Mouse (Mus musculus) hindbrain, postnatal 0 days (tissue): ENCODE data around the gene Phf19. TPM values are rescaled to one million over a fixed set of nuclear protein-coding genes. Genes with fewer than 3 reads are reported as not detected.
A peak's percentile ranks its signal among the peaks of the same experiment; 100 is the strongest.

Source experiments
- ATAC-seq: fragments of 200-750 bp; cut with Nextera tagmentation; 2 replicates; pipeline ENCODE4 v1.8.0; 2017; ENCODE audit warnings: mild to moderate bottlenecking, moderate TSS enrichment, moderate library complexity
- DNase-seq: peaks from one replicate; pipeline ENCODE4 v3.0.0-alpha.2; 2015; ENCODE audit warnings: low spot score
- H3K27ac ChIP-seq: fragments of 300-500 bp; sonication (generic); 2 replicates; pipeline ENCODE4 v1.5.1; 2014; ENCODE audit warnings: mild to moderate bottlenecking
- H3K27me3 ChIP-seq: fragments of 300-500 bp; sonication (generic); 2 replicates; pipeline ENCODE4 v1.6.1; 2014; ENCODE audit warnings: low read length, mixed read lengths; ENCODE audit not compliant: insufficient read depth
- H3K36me3 ChIP-seq: fragments of 300-500 bp; sonication (generic); 2 replicates; pipeline ENCODE4 v1.6.1; 2014; ENCODE audit warnings: low read length, mixed read lengths; ENCODE audit not compliant: insufficient read depth
- H3K4me1 ChIP-seq: fragments of 300-500 bp; sonication (generic); 2 replicates; pipeline ENCODE4 v1.6.1; 2014; ENCODE audit warnings: antibody characterized with exemption, low read length, mixed read lengths; ENCODE audit not compliant: insufficient read depth
- H3K4me2 ChIP-seq: fragments of 300-500 bp; sonication (generic); 2 replicates; pipeline ENCODE4 v1.6.1; 2014; ENCODE audit warnings: low read depth, mild to moderate bottlenecking, low read length, moderate library complexity, mixed read lengths
- H3K4me3 ChIP-seq: fragments of 300-500 bp; sonication (generic); 2 replicates; pipeline ENCODE4 v1.5.1; 2014; ENCODE audit warnings: low read length
- H3K9ac ChIP-seq: fragments of 300-500 bp; sonication (generic); replicated peaks from 2 replicates; pipeline ENCODE4 v1.6.1; 2014; ENCODE audit warnings: mild to moderate bottlenecking, low read length, moderate library complexity, mixed read lengths
- H3K9me3 ChIP-seq: fragments of 300-500 bp; sonication (generic); 2 replicates; pipeline ENCODE4 v1.6.1; 2016; ENCODE audit warnings: low read length, mixed read lengths
- CTCF ChIP-seq: IDR thresholded peaks from 2 replicates; pipeline ENCODE4 v1.5.1; 2016; ENCODE audit warnings: antibody characterized with exemption, control low read depth, low read depth
- WGBS: fragments of 180-500 bp; shearing (Covaris S2); extraction: QIAGEN DNeasy Blood & Tissue Kit; methylation state at CpG from one replicate; pipeline ENCODE4 v1.1.7; 2014; 5-methylcytosine and 5-hydroxymethylcytosine counted together
- polyA plus RNA-seq: library from polyadenylated mRNA; unstranded; fragments of >200 nt; fragmentation: Nextera tagmentation; extraction: Ambion mirVana; gene quantifications from 2 replicates; pipeline ENCODE4 v1.2.1, GENCODE M21; 2015
- total RNA-seq: library from RNA; depleted of rRNA; stranded (reverse); fragments of >200 nt; gene quantifications from 2 replicates; pipeline ENCODE4 v1.2.3, GENCODE M21; 2014

Gene Phf19
- total and polyA plus RNA-seq, 2 experiments from 2014 or later: 1.3 to 2.5 TPM

DNA sequence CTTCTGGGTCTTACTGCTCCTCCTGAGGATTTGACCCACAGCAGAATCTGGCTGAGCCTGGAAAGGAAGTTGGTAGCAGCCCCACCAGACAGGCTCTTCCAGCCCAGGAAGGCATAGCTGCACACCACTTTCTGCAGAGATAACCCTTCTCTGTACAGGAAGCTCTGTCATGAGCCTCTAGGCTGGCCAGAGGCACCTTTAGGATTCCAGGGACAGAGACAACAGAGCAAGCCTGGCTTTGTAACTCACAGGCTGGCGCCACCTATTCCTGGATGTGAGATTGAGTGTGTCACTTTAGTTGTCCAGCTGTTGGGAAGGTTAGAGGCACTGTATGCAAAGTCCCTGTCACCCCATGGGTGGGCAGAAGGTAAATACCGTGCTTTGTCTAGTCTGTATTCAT lies 1.3 kb upstream of the Phf19 start:
- Histone ChIP-seq H3K9me3 (no peaks in the 10 kb centered on the region), H3K36me3 (no peaks in the 10 kb centered on the region), H3K9ac (no peak overlapping the region), H3K27me3 (no peaks in the 10 kb centered on the region), H3K4me1 (0 out of 2 replicates have a peak, but pooled peaks cover 7% of the 10 kb centered on the region), H3K4me2 (no peak overlapping the region), H3K4me3 (no peak overlapping the region), H3K27ac (no peak overlapping the region)
- ATAC-seq (no peak), DNase-seq (no peak)
- WGBS: 55% methylated on average over 2 of the region's 2 CpGs
- TF ChIP-seq CTCF: no peak

DNA sequence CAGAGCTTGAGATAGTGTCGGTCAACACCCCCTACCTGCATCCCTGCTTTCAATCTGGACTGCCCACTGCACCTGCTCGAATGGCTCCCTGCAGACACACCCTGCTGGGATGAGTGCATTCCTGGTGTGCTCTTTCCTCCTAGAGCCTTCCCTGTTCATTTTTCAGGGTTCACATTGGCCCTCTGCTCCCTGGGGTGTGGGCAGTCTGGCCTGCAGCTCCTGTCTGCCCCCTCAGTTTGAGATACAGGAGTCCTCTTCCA lies 927 bp upstream of the Phf19 start:
- no peaks in the 10 kb centered on the region for H3K36me3 ChIP-seq
- TF ChIP-seq CTCF: no peak
- DNase-seq (no peak), ATAC-seq (no peak; the same call in 1 of the 2 replicates)
- H3K27ac ChIP-seq: no peak overlapping the region
- peak overlapping the region; percentile 92 for H3K4me2 ChIP-seq
- no peak overlapping the region for H3K4me3 ChIP-seq
- 21% methylated on average over 2 of the region's 2 CpGs for WGBS
- 0 out of 2 replicates have a peak, but pooled peaks cover 7% of the 10 kb centered on the region for H3K4me1 ChIP-seq
- H3K9me3 ChIP-seq: no peaks in the 10 kb centered on the region
- H3K9ac ChIP-seq: no peak overlapping the region
- no peaks in the 10 kb centered on the region for H3K27me3 ChIP-seq

DNA sequence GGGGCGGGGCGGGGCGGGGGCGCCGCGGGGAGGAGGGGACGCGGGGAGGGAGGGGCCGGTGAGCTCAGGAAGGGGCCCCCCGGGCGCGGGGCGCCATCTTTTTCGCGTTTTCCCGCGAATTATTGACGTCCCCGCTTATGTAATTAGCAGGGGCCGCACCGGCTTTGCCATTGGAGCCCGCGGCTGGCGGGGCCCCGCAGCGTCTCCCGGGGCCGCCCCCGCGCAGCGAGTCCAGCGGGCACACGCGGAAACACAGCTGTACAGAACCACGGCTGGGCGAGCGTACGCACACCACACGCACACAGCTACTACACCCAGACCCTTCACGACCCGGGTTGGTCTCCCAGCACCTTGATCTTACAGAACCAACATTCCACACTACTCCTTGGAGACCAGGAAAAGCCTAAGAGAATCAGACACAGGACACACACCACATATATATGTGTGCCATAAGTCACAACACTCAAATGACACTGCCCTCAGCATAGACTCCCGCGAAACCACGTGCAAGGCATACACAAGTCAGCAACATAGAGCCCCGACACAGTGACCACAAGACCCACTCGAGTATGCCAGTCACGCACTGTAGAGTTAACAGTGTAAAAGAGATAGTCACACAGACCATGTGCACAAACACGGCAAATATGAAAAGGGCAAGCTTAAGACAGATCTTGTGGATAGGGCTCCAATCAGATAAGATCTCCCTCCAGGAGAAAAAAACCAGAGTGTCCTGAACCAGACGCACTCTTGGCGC lies 420 bp upstream of the Phf19 start:
- TF ChIP-seq CTCF: no peak
- Histone ChIP-seq H3K27me3 (no peaks in the 10 kb centered on the region), H3K4me2 (peak overlapping the region; percentile 92), H3K4me1 (0 out of 2 replicates have a peak, but pooled peaks cover 7% of the 10 kb centered on the region), H3K9ac (peak overlapping the region; percentile 57), H3K9me3 (no peaks in the 10 kb centered on the region), H3K4me3 (peak overlapping the region; percentile 60), H3K36me3 (no peaks in the 10 kb centered on the region), H3K27ac (no peak overlapping the region)
- WGBS: 3% methylated on average over 37 of the region's 50 CpGs
- peak; percentile 68 for ATAC-seq
- DNase-seq: peak; percentile 64

DNA sequence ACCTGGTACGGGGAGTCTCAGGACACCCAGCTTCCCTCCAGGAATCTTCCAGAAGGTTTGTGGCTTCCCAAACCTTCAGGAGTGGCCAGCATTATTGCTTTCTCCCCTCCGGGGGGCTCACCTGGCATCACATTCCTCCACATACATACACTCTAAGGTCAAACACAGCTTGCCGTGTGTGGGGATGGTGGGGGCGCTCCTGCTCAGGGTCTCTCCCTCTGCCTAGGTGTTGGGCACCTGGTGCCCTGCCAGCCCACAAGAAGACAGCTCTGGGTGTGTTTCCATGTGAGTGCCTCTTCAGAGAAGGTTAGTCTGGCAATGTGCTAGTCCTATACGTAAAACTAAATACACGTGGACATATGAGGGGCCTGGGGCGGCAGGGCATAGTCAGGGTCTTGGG lies 1.2 kb downstream of the Phf19 start:
- Histone ChIP-seq H3K27ac (no peak overlapping the region), H3K36me3 (no peaks in the 10 kb centered on the region), H3K9ac (no peak overlapping the region), H3K9me3 (no peaks in the 10 kb centered on the region), H3K4me2 (peak overlapping the region; percentile 92), H3K27me3 (no peaks in the 10 kb centered on the region), H3K4me1 (0 out of 2 replicates have a peak, but pooled peaks cover 7% of the 10 kb centered on the region), H3K4me3 (peak overlapping the region; percentile 60; the same call in 1 of the 2 replicates)
- TF ChIP-seq CTCF: no peak
- 48% methylated on average over 7 of the region's 7 CpGs for WGBS
- DNase-seq (no peak), ATAC-seq (no peak)

DNA sequence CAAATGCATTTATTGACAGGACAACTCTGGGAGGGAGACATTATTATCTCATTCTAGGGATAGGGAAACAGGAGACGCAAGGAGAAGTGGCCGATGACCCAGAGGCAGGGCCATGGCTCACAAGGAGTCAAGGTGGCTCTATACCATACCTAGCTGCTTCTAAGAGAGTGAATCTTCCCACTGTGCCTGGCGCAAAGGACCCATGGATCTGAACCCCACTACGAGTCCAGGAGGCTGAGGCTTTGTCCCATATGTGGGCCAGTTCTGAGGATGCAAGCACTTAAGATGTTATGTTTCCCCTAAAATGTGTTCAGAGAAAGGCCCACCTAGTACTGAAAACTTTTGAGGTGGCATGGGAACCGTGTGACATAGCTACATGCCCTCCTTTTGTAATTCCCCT lies 2.0 kb downstream of the Phf19 start:
- WGBS: 84% methylated on average over 5 of the region's 5 CpGs
- H3K4me2 ChIP-seq: no peak overlapping the region
- no peaks in the 10 kb centered on the region for H3K36me3 ChIP-seq
- TF ChIP-seq CTCF: no peak
- no peak for DNase-seq
- H3K9ac ChIP-seq: no peak overlapping the region
- H3K4me3 ChIP-seq: no peak overlapping the region
- 0 out of 2 replicates have a peak, but pooled peaks cover 7% of the 10 kb centered on the region for H3K4me1 ChIP-seq
- no peaks in the 10 kb centered on the region for H3K9me3 ChIP-seq
- no peak for ATAC-seq
- no peak overlapping the region for H3K27ac ChIP-seq
- no peaks in the 10 kb centered on the region for H3K27me3 ChIP-seq

DNA sequence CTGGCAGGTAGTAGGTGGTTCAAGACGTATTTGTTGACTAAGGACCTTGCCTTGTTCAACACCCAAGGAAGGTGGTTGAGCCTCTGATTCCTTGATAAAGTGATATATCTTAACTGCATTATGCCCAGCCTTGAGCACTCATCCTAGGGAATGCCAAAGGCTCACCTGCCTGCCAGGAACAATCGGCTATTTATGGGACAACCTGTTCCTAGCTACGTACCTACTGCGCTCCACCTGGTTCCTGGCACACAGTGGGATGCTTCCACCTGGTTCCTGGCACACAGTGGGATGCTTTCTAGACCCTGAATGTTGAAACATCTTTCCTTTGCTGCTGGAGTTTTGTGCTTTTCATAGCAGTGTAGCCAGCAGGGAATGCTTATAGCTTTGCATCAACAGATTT lies 4.1 kb downstream of the Phf19 start:
- Histone ChIP-seq H3K4me1 (0 out of 2 replicates have a peak, but pooled peaks cover 7% of the 10 kb centered on the region), H3K4me3 (no peak overlapping the region), H3K9ac (no peak overlapping the region), H3K9me3 (no peaks in the 10 kb centered on the region), H3K27me3 (no peaks in the 10 kb centered on the region), H3K36me3 (no peaks in the 10 kb centered on the region), H3K27ac (no peak overlapping the region), H3K4me2 (no peak overlapping the region)
- no peak for TF ChIP-seq CTCF
- ATAC-seq (no peak), DNase-seq (no peak)
- 91% methylated on average over 4 of the region's 4 CpGs for WGBS

DNA sequence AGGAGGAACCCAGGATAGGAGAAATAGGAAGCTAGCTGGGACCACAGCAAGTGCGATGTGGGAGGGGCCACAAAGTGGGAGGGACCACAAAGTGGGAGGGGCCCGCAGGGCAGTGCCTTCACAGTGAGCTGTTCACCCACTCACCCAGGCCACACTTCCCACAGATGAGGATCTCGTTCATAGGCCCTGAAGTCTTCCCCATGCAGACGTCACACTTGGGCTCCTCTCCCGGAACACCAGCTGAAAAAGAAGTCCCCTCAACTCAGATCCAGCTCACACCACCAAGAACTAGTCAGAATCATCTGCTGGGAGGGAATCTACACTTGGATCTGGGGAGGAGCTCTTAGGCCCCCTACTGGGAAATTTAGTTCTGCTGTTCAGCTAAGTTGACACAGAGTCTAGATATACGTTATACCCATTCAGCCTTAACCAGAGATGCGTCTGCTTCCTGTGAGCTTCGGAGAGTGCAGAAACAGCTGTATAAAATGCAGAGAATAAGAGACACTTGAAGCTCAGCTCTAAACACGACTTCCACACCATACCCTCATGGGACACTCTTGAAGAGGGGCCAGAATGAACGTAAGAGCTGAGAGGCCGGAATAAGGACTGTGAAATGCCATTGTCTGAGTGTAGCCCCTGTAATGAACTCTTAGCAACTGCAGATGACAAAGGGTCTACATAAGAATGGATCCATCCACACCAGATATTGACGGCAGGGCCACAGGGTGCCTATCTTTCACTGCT lies 6.8 kb downstream of the Phf19 start:
- Histone ChIP-seq H3K27me3 (no peaks in the 10 kb centered on the region), H3K4me1 (peaks cover 7% of the 10 kb centered on the region; the same call in 1 of the 2 replicates), H3K36me3 (no peaks in the 10 kb centered on the region), H3K9me3 (no peaks in the 10 kb centered on the region), H3K9ac (no peak overlapping the region), H3K4me3 (no peak overlapping the region), H3K4me2 (no peak overlapping the region), H3K27ac (no peak overlapping the region)
- no peak for DNase-seq
- WGBS: 43% methylated on average over 12 of the region's 12 CpGs
- TF ChIP-seq CTCF: no peak
- no peak for ATAC-seq
